Mouse (Mus musculus): Measurements from ENCODE around the gene Khdc1c. TPM values are rescaled to one million over a fixed set of nuclear protein-coding genes. Genes with fewer than 3 reads are reported as not detected.

The Khdc1c gene
- polyA plus RNA-seq (2015; fragmentation: Nextera tagmentation; extraction: Ambion mirVana): not detected in 2 replicates

GRCm38 (mm10) chr1:21368031-21368430 lies at the start of gene Khdc1c:
TSS of gene Khdc1c (plus strand) at chr1:21368331.

GRCm38 (mm10) chr1:21349341-21349740 lies 18.8 kb upstream of the Khdc1c start, which contains the start of gene Khdc1a:
TSS of gene Khdc1a (plus strand) at chr1:21349641.

GRCm38 (mm10) chr1:21383256-21383655 lies 15.1 kb downstream of the Khdc1c start, which contains the start of gene Khdc1b:
TSS of gene Khdc1b (plus strand) at chr1:21383556.

Other genes with a start within 250 kb of the Khdc1c start
- gene Tmem14a, start 149.8 kb upstream of the Khdc1c start, polyA plus RNA-seq (2015; fragmentation: Nextera tagmentation; extraction: Ambion mirVana): 27.0 and 32.7 TPM in 2 replicates
- 0.59 and 0.67 TPM in 2 replicates for gene Gsta3, start 127.7 kb upstream of the Khdc1c start, polyA plus RNA-seq (2015; fragmentation: Nextera tagmentation; extraction: Ambion mirVana)
- not detected in 2 replicates for gene Khdc1a, start 18.7 kb upstream of the Khdc1c start, polyA plus RNA-seq (2015; fragmentation: Nextera tagmentation; extraction: Ambion mirVana)
- 0.10 TPM in 2 replicates for gene Khdc1b, start 15.2 kb downstream of the Khdc1c start, polyA plus RNA-seq (2015; fragmentation: Nextera tagmentation; extraction: Ambion mirVana)

Measured in neural tube, postnatal 0 days (tissue).